Mouse (Mus musculus) ES-Bruce4 (cell line): ENCODE measurements around the gene Rora. TPM values are rescaled to one million over a fixed set of nuclear protein-coding genes. Genes with fewer than 3 reads are reported as not detected.

Experiments
- H3K27ac ChIP-seq: 2 replicates; pipeline ENCODE4 v1.5.1; 2012; ENCODE audit warnings: low read length, inconsistent platforms; ENCODE audit not compliant: insufficient read depth
- H3K27me3 ChIP-seq: 2 replicates; pipeline ENCODE4 v1.6.1; 2012; ENCODE audit warnings: mild to moderate bottlenecking, low read length, inconsistent platforms; ENCODE audit not compliant: control insufficient read depth, poor library complexity, insufficient read depth, severe bottlenecking
- H3K36me3 ChIP-seq: 2 replicates; pipeline ENCODE4 v1.6.1; 2012; ENCODE audit warnings: inconsistent platforms, mild to moderate bottlenecking, low read length, moderate library complexity; ENCODE audit not compliant: control insufficient read depth, poor library complexity, insufficient read depth, severe bottlenecking
- H3K4me1 ChIP-seq: one replicate; pipeline ENCODE4 v1.8.1; 2011; ENCODE audit warnings: low read length; ENCODE audit not compliant: control insufficient read depth, insufficient read depth
- H3K4me3 ChIP-seq: 2 replicates; pipeline ENCODE4 v1.5.1; 2011; ENCODE audit warnings: low read depth, mild to moderate bottlenecking, low read length
- H3K9ac ChIP-seq: 2 replicates; pipeline ENCODE4 v1.6.1; 2012; ENCODE audit warnings: low read depth, mild to moderate bottlenecking, inconsistent platforms; ENCODE audit not compliant: poor library complexity, severe bottlenecking
- H3K9me3 ChIP-seq: replicated peaks from 2 replicates; pipeline ENCODE4 v1.6.1; 2012; ENCODE audit warnings: mild to moderate bottlenecking, low read length, inconsistent platforms; ENCODE audit not compliant: control insufficient read depth, poor library complexity, insufficient read depth, severe bottlenecking
- CTCF ChIP-seq: IDR thresholded peaks from one replicate; pipeline ENCODE4 v1.8.1; 2011; ENCODE audit warnings: low read depth, low read length
- EP300 ChIP-seq: IDR thresholded peaks from 2 replicates; pipeline ENCODE4 v1.6.1; 2011; ENCODE audit warnings: low read depth, low read length; ENCODE audit not compliant: insufficient read depth
- POLR2A ChIP-seq: IDR thresholded peaks from one replicate; pipeline ENCODE4 v1.8.1; 2011; ENCODE audit warnings: low read length; ENCODE audit not compliant: insufficient read depth
- polyA plus RNA-seq: library from polyadenylated mRNA; stranded (reverse); fragments of >200 nt; gene quantifications from 2 replicates; pipeline ENCODE4 v1.2.4, GENCODE M21; 2011; ENCODE audit warnings: low read depth; ENCODE audit not compliant: missing spikeins, insufficient read depth, insufficient read length

Rora gene
- polyA plus RNA-seq, 1 experiment: 3.6 TPM

- TF ChIP-seq CTCF (no peak), EP300 (no peak), POLR2A (no peak)
- no peak overlapping the region for H3K9ac ChIP-seq
- no peaks in the 10 kb centered on the region for H3K9me3 ChIP-seq
- no peak overlapping the region for H3K4me3 ChIP-seq
- H3K36me3 ChIP-seq: no peaks in the 10 kb centered on the region
- no peak overlapping the region for H3K27ac ChIP-seq
- no peaks in the 10 kb centered on the region for H3K27me3 ChIP-seq
- no peaks in the 10 kb centered on the region for H3K4me1 ChIP-seq
Observed at GRCm38 (mm10) chr9:69270931-69271330, 617.3 kb downstream of the Rora start.

- TF ChIP-seq EP300 (no peak), CTCF (no peak), POLR2A (no peak)
- H3K36me3 ChIP-seq: no peaks in the 10 kb centered on the region
- H3K4me1 ChIP-seq: no peaks in the 10 kb centered on the region
- H3K9ac ChIP-seq: no peak overlapping the region
- no peaks in the 10 kb centered on the region for H3K27me3 ChIP-seq
- no peaks in the 10 kb centered on the region for H3K9me3 ChIP-seq
- no peak overlapping the region for H3K27ac ChIP-seq
- H3K4me3 ChIP-seq: no peak overlapping the region
Observed at GRCm38 (mm10) chr9:69272884-69273283, 619.3 kb downstream of the Rora start.

GRCm38 (mm10) chr9:69274766-69275485 lies 621.3 kb downstream of the Rora start:
- Histone ChIP-seq H3K36me3 (no peaks in the 10 kb centered on the region), H3K27ac (no peak overlapping the region), H3K9me3 (no peaks in the 10 kb centered on the region), H3K4me1 (no peaks in the 10 kb centered on the region), H3K27me3 (no peaks in the 10 kb centered on the region), H3K9ac (no peak overlapping the region), H3K4me3 (no peak overlapping the region)
- no peak for TF ChIP-seq EP300

- H3K4me1 ChIP-seq: no peaks in the 10 kb centered on the region
- no peaks in the 10 kb centered on the region for H3K36me3 ChIP-seq
- H3K27ac ChIP-seq: no peak overlapping the region
- TF ChIP-seq CTCF (no peak), EP300 (no peak), POLR2A (no peak)
- H3K27me3 ChIP-seq: no peaks in the 10 kb centered on the region
- H3K9ac ChIP-seq: no peak overlapping the region
- H3K4me3 ChIP-seq: no peak overlapping the region
- no peaks in the 10 kb centered on the region for H3K9me3 ChIP-seq
Observed at GRCm38 (mm10) chr9:69277256-69277655, 623.7 kb downstream of the Rora start.

GRCm38 (mm10) chr9:69285011-69285410 lies 631.4 kb downstream of the Rora start:
- Histone ChIP-seq H3K9ac (no peak overlapping the region), H3K4me3 (no peak overlapping the region), H3K9me3 (no peaks in the 10 kb centered on the region), H3K27me3 (no peaks in the 10 kb centered on the region), H3K4me1 (no peaks in the 10 kb centered on the region), H3K36me3 (no peaks in the 10 kb centered on the region), H3K27ac (no peak overlapping the region)
- TF ChIP-seq CTCF (no peak), POLR2A (no peak), EP300 (no peak)

- Histone ChIP-seq H3K4me1 (no peaks in the 10 kb centered on the region), H3K4me3 (no peak overlapping the region), H3K9ac (no peak overlapping the region), H3K36me3 (no peaks in the 10 kb centered on the region), H3K9me3 (no peaks in the 10 kb centered on the region), H3K27me3 (peaks cover 2% of the 10 kb centered on the region; the same call in 1 of the 2 replicates), H3K27ac (no peak overlapping the region)
- TF ChIP-seq CTCF (no peak), EP300 (no peak), POLR2A (no peak)
Observed at GRCm38 (mm10) chr9:69288113-69288512, 634.5 kb downstream of the Rora start.
